Mouse (Mus musculus) G1E (cell line): ENCODE measurements around the gene Sppl2b. TPM values are rescaled to one million over a fixed set of nuclear protein-coding genes. Genes with fewer than 3 reads are reported as not detected.

Experiments
- ATAC-seq: 2 replicates; pipeline ENCODE4 v1.8.0; 2016; ENCODE audit warnings: mild to moderate bottlenecking; ENCODE audit not compliant: insufficient number of reproducible peaks, poor library complexity, low FRiP score, severe bottlenecking; ENCODE audit errors: extremely low read depth
- DNase-seq: peaks from one replicate; pipeline ENCODE4 v3.0.0; 2012; ENCODE audit warnings: low spot score
- H3K27me3 ChIP-seq: 2 replicates; pipeline ENCODE4 v1.6.1; 2012; ENCODE audit warnings: mild to moderate bottlenecking, low read length, inconsistent platforms; ENCODE audit not compliant: insufficient read depth
- H3K36me3 ChIP-seq: replicated peaks from 2 replicates; pipeline ENCODE3; 2012; ENCODE audit warnings: mild to moderate bottlenecking, inconsistent platforms
- H3K4me1 ChIP-seq: 2 replicates; pipeline ENCODE4 v1.6.1; 2012; ENCODE audit warnings: low read depth, low read length, inconsistent platforms, mixed read lengths; ENCODE audit not compliant: insufficient read depth
- H3K4me3 ChIP-seq: 2 replicates; pipeline ENCODE4 v1.5.1; 2012; ENCODE audit warnings: low read depth, mild to moderate bottlenecking, inconsistent platforms, low read length, moderate library complexity, mixed read lengths
- H3K9me3 ChIP-seq: replicated peaks from 2 replicates; pipeline ENCODE4 v1.6.1; 2012; ENCODE audit warnings: inconsistent platforms
- CTCF ChIP-seq: IDR thresholded peaks from 2 replicates; pipeline ENCODE4 v1.5.1; 2012; ENCODE audit warnings: low read depth, low read length, inconsistent platforms, mixed read lengths
- GATA1 ChIP-seq: IDR thresholded peaks from 2 replicates; pipeline ENCODE4 v1.6.1; 2012; ENCODE audit warnings: borderline replicate concordance, low read length, inconsistent platforms, mixed read lengths
- GATA2 ChIP-seq: IDR thresholded peaks from 2 replicates; pipeline ENCODE4 v1.6.1; 2012; ENCODE audit warnings: low read depth, low read length, inconsistent platforms, borderline replicate concordance
- POLR2AphosphoS5 ChIP-seq: IDR thresholded peaks from 2 replicates; pipeline ENCODE4 v1.6.1; 2012; ENCODE audit warnings: low read depth, low read length, inconsistent platforms; ENCODE audit not compliant: insufficient replicate concordance
- TAL1 ChIP-seq: conservative IDR thresholded peaks from 2 replicates; pipeline ENCODE4 v1.6.1; 2012; ENCODE audit warnings: low read depth, low read length, inconsistent platforms, mixed read lengths
- polyA plus RNA-seq: library from polyadenylated mRNA; stranded (reverse); fragments of >175 nt; gene quantifications from 2 replicates; pipeline ENCODE4 v1.2.3, GENCODE M21; 2012
- total RNA-seq, 2 experiments: library from RNA; stranded (forward) in 1 of 2; stranded (reverse) in 1 of 2; fragments of 200-1000 nt in 1 of 2; fragments of >200 nt in 1 of 2; fragmentation: Nextera tagmentation in 1 of 2; gene quantifications; 2 replicates each; pipeline ENCODE4 v1.2.3; 2014 to 2017

Gene Sppl2b
- total and polyA plus RNA-seq, 3 experiments: 18.0 to 76.6 (median 55.1) TPM

DNA sequence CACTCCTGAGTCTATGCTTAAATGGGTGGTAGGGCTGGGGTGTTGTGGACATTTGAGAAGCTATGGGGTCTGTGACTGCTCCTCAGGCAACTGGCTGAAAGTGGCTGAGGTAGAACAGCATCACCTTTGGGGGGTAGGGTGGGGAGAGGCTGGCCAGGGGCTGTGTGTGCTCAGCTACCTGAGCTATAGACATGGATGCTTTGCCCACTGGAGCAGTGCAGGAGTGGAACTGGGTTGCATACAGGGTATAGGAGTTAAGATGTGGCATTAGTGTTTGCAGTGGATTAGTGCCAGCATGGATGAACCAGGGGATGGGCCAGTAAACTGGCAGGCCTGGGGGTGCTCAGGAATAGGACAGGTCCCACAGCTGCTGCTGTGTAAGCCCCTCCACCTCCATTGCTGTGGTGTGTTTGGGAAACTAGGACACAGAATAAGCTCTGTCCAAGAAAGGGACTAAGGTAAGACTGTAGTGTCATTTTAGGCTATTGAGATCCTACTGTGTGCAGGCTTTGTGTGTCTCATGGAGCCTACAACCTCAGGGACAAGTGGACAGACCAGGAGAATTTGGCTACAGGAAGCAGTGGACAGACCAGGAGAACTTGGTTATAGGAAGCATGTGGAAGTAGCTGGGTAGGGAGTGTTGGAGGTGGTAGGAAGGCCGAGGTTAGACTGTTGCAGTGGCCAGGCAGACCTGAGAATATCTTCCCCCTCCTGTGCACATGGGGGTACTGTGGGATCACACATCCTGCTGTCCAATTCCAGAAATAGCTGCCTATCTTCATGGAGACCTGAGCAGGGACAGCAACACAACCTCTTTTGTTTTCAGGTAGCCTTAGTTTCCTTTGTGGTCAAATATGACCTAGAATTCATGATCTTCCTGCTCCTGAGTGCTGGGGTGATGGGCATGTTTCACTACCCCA is 25.5 kb upstream of the Sppl2b start:
- H3K4me1 ChIP-seq: peaks cover 57% of the 10 kb centered on the region
- TF ChIP-seq GATA1: no peak
- no peak for TF ChIP-seq CTCF
- TF ChIP-seq POLR2AphosphoS5: no peak
- no peak for TF ChIP-seq GATA2
- no peak for TF ChIP-seq TAL1
- ATAC-seq (no peak), DNase-seq (no peak)
- H3K4me3 ChIP-seq: no peak overlapping the region
- peaks cover 5% of the 10 kb centered on the region for H3K9me3 ChIP-seq
- H3K36me3 ChIP-seq: peaks cover 41% of the 10 kb centered on the region
- peaks cover 15% of the 10 kb centered on the region for H3K27me3 ChIP-seq

- ATAC-seq (no peak; the same call in 1 of the 2 replicates), DNase-seq (peak; percentile 54)
- peaks cover 18% of the 10 kb centered on the region for H3K9me3 ChIP-seq
- TF ChIP-seq TAL1 (no peak), GATA1 (no peak), CTCF (no peak), GATA2 (no peak), POLR2AphosphoS5 (no peak)
- H3K27me3 ChIP-seq: peaks cover 30% of the 10 kb centered on the region
- peaks cover 41% of the 10 kb centered on the region for H3K36me3 ChIP-seq
- no peak overlapping the region for H3K4me3 ChIP-seq
- peaks cover 55% of the 10 kb centered on the region for H3K4me1 ChIP-seq
Observed at GRCm38 (mm10) chr10:80831136-80831535, 23.9 kb upstream of the Sppl2b start.

DNA sequence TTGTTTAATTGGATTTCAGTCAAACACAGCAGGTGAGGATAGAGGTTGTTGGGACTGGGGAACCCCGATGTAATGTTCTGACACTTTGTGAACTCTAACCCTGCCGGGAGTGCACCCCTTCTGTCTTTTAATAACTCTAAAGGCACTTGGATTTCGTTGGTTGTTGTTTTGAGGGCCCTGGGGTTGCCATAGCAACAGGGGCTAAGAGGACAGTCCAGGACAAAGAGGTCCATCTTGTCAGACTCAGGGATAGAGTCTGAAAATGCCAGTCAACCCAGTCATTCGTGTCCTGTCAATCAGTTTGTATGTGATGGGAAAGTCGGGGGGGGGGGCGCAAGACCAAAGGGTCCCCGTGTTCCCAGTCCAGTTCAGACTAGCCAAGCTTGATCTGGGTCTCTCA is 22.3 kb upstream of the Sppl2b start:
- no peak overlapping the region for H3K4me3 ChIP-seq
- peaks cover 18% of the 10 kb centered on the region for H3K9me3 ChIP-seq
- no peak for TF ChIP-seq GATA2
- no peak for TF ChIP-seq CTCF
- H3K4me1 ChIP-seq: peaks cover 58% of the 10 kb centered on the region
- H3K27me3 ChIP-seq: peaks cover 47% of the 10 kb centered on the region
- H3K36me3 ChIP-seq: peaks cover 37% of the 10 kb centered on the region
- ATAC-seq (no peak), DNase-seq (no peak)

DNA sequence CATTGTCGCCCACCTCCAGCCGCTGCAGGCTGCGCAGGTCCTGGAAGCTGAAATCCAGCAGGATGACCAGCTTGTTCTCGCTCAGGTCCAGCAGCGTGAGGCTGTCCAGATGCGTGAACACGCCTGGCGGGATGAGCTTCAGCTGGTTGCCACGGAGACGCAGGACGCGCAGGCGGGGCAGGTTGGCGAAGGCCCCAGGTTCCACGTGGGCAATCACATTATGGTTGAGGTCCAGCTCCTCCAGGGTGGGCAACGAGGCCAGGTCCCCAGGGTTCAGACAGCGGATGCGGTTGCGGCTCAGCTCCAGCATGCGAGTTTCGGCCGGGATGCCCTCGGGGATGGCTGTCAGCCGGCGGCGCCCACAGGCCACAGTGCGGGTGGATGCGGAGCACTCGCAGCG is 19.5 kb upstream of the Sppl2b start:
- DNase-seq (no peak), ATAC-seq (no peak)
- Histone ChIP-seq H3K4me3 (peak overlapping the region; percentile 6; the same call in 1 of the 2 replicates), H3K27me3 (peaks cover 68% of the 10 kb centered on the region), H3K36me3 (peaks cover 11% of the 10 kb centered on the region), H3K4me1 (peaks cover 39% of the 10 kb centered on the region), H3K9me3 (peaks cover 18% of the 10 kb centered on the region)
- no peak for TF ChIP-seq POLR2AphosphoS5
- TF ChIP-seq TAL1: no peak
- TF ChIP-seq GATA1: no peak
- no peak for TF ChIP-seq CTCF
- TF ChIP-seq GATA2: no peak

- no peak for ATAC-seq
- H3K27me3 ChIP-seq: peaks cover 81% of the 10 kb centered on the region
Observed at GRCm38 (mm10) chr10:80836949-80837379, 18.1 kb upstream of the Sppl2b start.

DNA sequence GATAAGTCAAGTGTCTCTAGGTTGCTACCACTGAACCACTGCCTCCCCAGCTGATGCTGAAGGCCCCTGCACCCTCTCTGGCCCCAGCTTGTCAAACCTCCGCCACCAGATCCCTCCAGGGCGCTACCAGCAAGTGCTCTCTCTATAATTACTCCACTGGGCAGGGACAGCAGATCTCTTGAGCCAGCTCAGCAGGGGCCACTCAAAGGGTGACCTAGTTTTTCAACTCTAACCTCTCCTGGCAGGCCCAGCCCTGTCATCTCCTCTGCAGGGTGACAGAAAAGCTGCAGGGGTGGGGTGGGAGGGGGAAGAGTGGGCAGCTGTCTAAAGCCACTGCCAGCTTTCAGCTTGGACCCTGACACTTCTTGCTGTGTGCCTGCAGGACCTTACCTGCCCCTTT is 17.2 kb upstream of the Sppl2b start:
- TF ChIP-seq GATA2 (no peak), CTCF (no peak), TAL1 (no peak), POLR2AphosphoS5 (no peak), GATA1 (no peak)
- DNase-seq: no peak
- no peak for ATAC-seq
- Histone ChIP-seq H3K9me3 (peaks cover 18% of the 10 kb centered on the region), H3K4me3 (no peak overlapping the region), H3K27me3 (peaks cover 86% of the 10 kb centered on the region), H3K4me1 (peaks cover 23% of the 10 kb centered on the region), H3K36me3 (no peaks in the 10 kb centered on the region)

More at GRCm38 (mm10) chr10:80836949-80837379, 18.1 kb upstream of the Sppl2b start:
- H3K4me1 ChIP-seq: peaks cover 26% of the 10 kb centered on the region
- H3K9me3 ChIP-seq: peaks cover 18% of the 10 kb centered on the region
- TF ChIP-seq TAL1 (no peak), CTCF (no peak), GATA2 (no peak), GATA1 (no peak), POLR2AphosphoS5 (no peak)
- no peaks in the 10 kb centered on the region for H3K36me3 ChIP-seq
- DNase-seq: no peak
- H3K4me3 ChIP-seq: no peak overlapping the region
